Mouse (Mus musculus) cerebellum, adult 9-10 months (tissue): ENCODE measurements around the gene Cdyl.

Experiments
- DNase-seq: peaks from one replicate; pipeline ENCODE4 v3.0.0; 2022

The Cdyl gene

DNA sequence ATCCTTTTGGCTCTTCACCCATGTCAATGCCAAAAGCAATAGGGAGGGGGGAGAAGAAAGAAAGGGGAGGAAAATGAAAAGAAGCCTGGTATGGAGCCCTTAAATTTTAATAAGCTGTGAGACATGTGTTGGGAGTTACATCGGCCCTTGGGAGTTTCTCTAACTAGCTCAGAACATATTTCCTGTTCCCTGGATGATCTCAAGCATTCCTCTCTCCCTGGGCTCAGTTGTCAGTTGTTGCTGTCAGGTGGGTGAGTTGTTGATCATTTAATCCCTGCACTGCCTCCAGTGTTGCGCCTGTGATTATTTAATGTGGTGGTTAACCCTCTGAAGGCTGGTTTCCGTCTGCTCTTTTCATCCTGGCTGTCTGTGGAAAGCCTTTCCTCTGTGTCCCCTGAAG, 185.7 kb downstream of the Cdyl start:
- no peak for DNase-seq

DNA sequence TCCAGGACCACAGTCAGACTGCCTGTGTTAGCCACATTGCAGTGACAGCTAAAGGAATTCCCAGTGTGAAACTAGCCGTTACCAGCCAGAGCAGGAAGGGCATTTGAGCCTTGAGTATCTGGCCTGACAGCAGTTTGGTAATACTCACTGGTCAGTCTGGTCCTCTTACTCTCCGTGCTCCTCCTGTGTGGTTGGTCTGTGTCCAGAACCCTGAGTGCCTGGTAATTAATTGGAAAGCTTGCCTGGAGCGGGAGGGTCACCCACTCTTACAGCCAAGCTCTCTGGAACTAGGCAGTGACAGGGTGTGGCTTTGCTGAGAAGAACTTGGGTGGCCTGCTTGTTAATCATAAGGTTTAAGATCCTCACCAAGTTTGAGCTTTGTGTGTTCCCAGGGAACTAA, 189.1 kb downstream of the Cdyl start:
- DNase-seq, result peak; percentile 47

- DNase-seq, result peak; percentile 27
Observed at GRCm38 (mm10) chr13:35851581-35851980, 191.9 kb downstream of the Cdyl start.

DNA sequence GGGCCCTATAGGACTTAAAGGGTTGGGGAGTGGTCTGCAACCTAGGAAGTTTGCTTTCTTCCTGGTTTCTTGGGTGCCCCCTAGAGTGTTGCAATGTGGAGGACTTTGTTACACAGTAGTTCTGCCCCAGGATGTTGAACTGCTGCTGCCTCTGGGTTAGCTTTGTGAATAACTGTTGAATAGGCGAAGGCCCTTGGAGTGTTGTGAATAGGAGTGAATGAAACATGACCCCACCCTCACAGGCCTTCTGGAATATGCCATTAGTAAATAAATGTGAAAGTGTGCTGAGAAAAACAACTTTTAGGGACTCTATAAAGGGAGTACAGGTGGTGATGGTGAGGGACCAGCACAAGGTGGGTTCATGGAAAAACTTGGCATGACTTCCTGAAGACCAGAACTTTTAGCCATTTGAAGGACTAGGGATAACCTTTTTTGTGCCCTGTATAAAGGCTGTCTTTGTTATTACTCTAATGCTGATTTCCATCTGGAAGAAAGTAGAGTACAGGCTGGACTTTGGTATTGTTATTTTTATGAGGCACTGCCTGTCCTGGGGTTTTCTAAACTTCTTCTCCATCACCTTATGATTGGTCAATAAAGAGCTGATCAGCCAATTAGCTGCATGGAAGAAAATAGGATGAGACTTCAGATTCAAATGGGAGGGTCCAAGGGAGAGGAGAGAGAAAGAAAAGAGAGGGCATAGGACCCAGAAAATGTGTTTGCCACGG, 193.4 kb downstream of the Cdyl start:
- DNase-seq, result no peak

DNA sequence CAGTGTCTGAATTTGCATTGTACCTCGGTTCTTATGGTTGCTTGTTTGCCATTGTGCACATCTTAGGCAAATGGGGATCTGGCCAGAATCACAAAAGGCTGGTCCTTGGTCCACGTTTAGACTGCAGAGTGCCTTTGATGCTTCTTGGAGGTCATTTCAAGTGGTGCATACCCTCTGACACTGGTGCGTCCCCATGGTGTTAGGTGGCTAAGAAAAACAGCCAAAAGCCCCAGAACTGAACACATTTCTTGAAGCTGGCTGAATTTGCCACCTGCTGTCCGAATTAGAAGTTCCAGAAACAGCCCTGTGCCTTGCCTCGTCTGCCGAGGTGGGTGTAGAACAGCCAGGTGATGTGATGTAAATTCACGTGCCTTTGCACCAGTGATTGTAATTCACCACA, 197.9 kb downstream of the Cdyl start:
- DNase-seq, result no peak

GRCm38 (mm10) chr13:35860916-35861315, 201.3 kb downstream of the Cdyl start:
- peak; percentile 30 for DNase-seq

GRCm38 (mm10) chr13:35870659-35871058, 211.0 kb downstream of the Cdyl start:
- no peak for DNase-seq

GRCm38 (mm10) chr13:35871107-35871506, 211.5 kb downstream of the Cdyl start:
- no peak for DNase-seq

- no peak for DNase-seq
Observed at GRCm38 (mm10) chr13:35875396-35875795, 215.8 kb downstream of the Cdyl start.

GRCm38 (mm10) chr13:35878282-35878681, 218.6 kb downstream of the Cdyl start:
- DNase-seq, result no peak

DNA sequence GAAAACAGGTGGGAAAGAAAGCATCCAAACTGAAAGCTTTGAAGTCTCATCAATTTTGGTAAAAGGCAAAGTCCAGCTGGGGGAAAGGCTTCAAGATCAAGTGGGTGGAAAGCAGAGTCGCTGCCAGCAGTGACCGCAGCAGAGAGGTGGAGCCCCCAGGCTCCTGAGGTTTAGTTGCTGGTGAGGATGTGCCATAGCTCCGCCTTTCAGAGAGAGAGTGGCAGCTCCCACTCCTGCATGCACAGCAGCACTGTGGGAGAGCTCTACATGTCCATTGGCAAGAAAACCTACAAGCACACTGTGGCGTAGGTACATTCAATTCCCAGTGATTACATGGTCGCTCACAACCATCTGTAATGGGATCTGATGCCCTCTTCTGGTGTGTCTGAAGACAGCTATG, 219.4 kb downstream of the Cdyl start:
- no peak for DNase-seq

DNA sequence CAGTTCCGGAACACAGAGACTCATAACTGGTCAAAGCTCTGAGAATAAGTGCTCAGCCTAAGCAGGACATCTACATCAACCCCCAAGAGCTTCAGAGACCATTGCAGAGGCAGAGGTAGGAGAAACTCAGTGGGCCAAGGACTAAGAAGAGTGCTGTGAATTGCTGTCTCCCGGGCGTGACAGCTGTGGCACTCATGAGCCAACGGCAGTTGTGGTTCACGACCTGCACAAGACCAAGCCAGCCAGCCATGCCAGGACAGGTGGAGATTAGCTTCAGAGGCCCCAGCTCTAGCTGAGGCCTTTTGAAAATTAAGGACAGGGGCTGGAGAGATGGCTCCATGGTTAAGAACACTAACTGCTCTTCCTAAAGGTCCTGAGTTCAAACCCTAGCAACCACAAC, 219.9 kb downstream of the Cdyl start:
- DNase-seq, result no peak

DNA sequence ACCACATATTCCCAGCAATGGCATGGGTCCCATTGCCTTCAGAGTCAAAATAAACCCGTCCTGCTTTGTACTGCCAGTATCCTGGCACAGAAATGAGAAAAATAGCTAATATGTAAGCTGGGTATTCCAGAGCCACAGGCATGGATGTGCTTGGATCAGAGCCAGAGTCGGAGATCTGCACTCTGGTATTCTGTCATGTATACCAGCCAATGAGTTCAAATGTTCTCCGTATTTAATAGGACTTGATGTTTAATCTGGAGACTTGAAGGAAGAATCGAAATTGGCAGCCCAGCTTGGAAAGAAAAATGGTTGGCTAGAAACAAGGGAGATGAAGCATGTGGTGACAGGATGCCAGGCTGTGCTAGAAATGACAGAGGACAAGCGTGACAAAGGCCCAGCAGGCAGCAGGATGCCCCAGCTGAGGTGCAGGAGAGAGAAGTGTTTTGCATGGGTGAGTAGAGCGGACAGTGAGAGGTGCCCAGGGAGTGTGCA, 221.0 kb downstream of the Cdyl start:
- no peak for DNase-seq

GRCm38 (mm10) chr13:35886121-35886725, 226.6 kb downstream of the Cdyl start:
- no peak for DNase-seq

GRCm38 (mm10) chr13:35892866-35893265, 233.2 kb downstream of the Cdyl start:
- no peak for DNase-seq

GRCm38 (mm10) chr13:35905378-35905777, 245.7 kb downstream of the Cdyl start:
- DNase-seq, result no peak

GRCm38 (mm10) chr13:35905879-35906481, 246.3 kb downstream of the Cdyl start, which contains the start of gene Rpp40:
Gene Rpp40 (minus strand): TSS chr13:35906359.
- DNase-seq, result peak; percentile 92

GRCm38 (mm10) chr13:35911476-35911875, 251.8 kb downstream of the Cdyl start:
- DNase-seq, result no peak
